Mouse (Mus musculus) myocyte (in vitro differentiated cells): ENCODE measurements at regions not wholly inside any gene's neighbourhood (a gene's known extent, or its start where the extent isn't known, plus 50 kb on each side); places are given as distances from the start of the nearest gene placed in this dataset.

Experiments
- H3K27me3 ChIP-seq: one replicate; pipeline ENCODE4 v1.6.1; 2011; ENCODE audit not compliant: control insufficient read depth, insufficient read depth, insufficient read length
- H3K36me3 ChIP-seq: one replicate; pipeline ENCODE4 v1.6.1; 2011; ENCODE audit not compliant: control insufficient read depth, insufficient read depth
- H3K4me2 ChIP-seq: one replicate; pipeline ENCODE4 v1.6.1; 2011; ENCODE audit warnings: low read depth, control low read depth
- H3K4me3 ChIP-seq: one replicate; pipeline ENCODE4 v1.5.1; 2011; ENCODE audit warnings: mild to moderate bottlenecking, control low read depth, moderate library complexity
- H3K79me2 ChIP-seq: one replicate; pipeline ENCODE4 v1.6.1; 2011; ENCODE audit not compliant: control insufficient read depth, insufficient read depth
- H3ac ChIP-seq: one replicate; pipeline ENCODE4 v1.6.1; 2011; ENCODE audit not compliant: control insufficient read depth, insufficient read length
- MAX ChIP-seq: IDR thresholded peaks from one replicate; pipeline ENCODE4 v1.6.1; 2011; ENCODE audit warnings: low read depth, mild to moderate bottlenecking, control low read depth
- POLR2A ChIP-seq: IDR thresholded peaks from one replicate; pipeline ENCODE4 v1.6.1; 2011; ENCODE audit warnings: low read depth, mild to moderate bottlenecking, control low read depth, moderate library complexity; ENCODE audit not compliant: insufficient read length
- POLR2AphosphoS2 ChIP-seq: IDR thresholded peaks from one replicate; pipeline ENCODE4 v1.6.1; 2011; ENCODE audit warnings: low read depth, control low read depth; ENCODE audit not compliant: insufficient read length

GRCm38 (mm10) chr13:78310837-78311236, 111.3 kb upstream of the Nr2f1 start:
- TF ChIP-seq POLR2AphosphoS2 (no peak), POLR2A (no peak), MAX (no peak)
- H3K36me3 ChIP-seq: no peaks in the 10 kb centered on the region
- no peak overlapping the region for H3ac ChIP-seq
- no peak overlapping the region for H3K4me3 ChIP-seq
- H3K27me3 ChIP-seq: no peaks in the 10 kb centered on the region
- H3K4me2 ChIP-seq: no peak overlapping the region
- H3K79me2 ChIP-seq: no peaks in the 10 kb centered on the region
